Mouse (Mus musculus) embryonic facial prominence, embryonic 14.5 days (tissue): ENCODE measurements around the gene Ndufv2. TPM values are rescaled to one million over a fixed set of nuclear protein-coding genes. Genes with fewer than 3 reads are reported as not detected.
A peak's percentile ranks its signal among the peaks of the same experiment; 100 is the strongest.

Experiments
- ATAC-seq: fragments of 200-750 bp; cut with Nextera tagmentation; 2 replicates; pipeline ENCODE4 v1.8.0; 2017; ENCODE audit warnings: low read depth, moderate number of reproducible peaks, moderate TSS enrichment
- DNase-seq: peaks from one replicate; pipeline ENCODE4 v3.0.0-alpha.2; 2015; ENCODE audit warnings: low spot score
- H3K27ac ChIP-seq: fragments of 300-500 bp; sonication (generic); replicated peaks from 2 replicates; pipeline ENCODE4 v1.5.1; 2014; ENCODE audit warnings: low read depth, mild to moderate bottlenecking, low read length, moderate library complexity
- H3K27me3 ChIP-seq: fragments of 300-500 bp; sonication (generic); replicated peaks from 2 replicates; pipeline ENCODE4 v1.6.1; 2014; ENCODE audit warnings: low read length; ENCODE audit not compliant: control insufficient read depth, insufficient read depth
- H3K36me3 ChIP-seq: fragments of 300-500 bp; sonication (generic); 2 replicates; pipeline ENCODE4 v1.6.1; 2014; ENCODE audit warnings: low read length, mixed read lengths; ENCODE audit not compliant: control insufficient read depth, insufficient read depth
- H3K4me1 ChIP-seq: fragments of 300-500 bp; sonication (generic); 2 replicates; pipeline ENCODE4 v1.6.1; 2014; ENCODE audit warnings: antibody characterized with exemption, low read length; ENCODE audit not compliant: control insufficient read depth, insufficient read depth
- H3K4me2 ChIP-seq: fragments of 300-500 bp; sonication (generic); 2 replicates; pipeline ENCODE4 v1.6.1; 2014; ENCODE audit warnings: low read depth, mild to moderate bottlenecking, low read length, moderate library complexity, mixed read lengths
- H3K4me3 ChIP-seq: fragments of 300-500 bp; sonication (generic); 2 replicates; pipeline ENCODE4 v1.5.1; 2014; ENCODE audit warnings: low read depth, mild to moderate bottlenecking, low read length
- H3K9ac ChIP-seq: fragments of 300-500 bp; sonication (generic); 2 replicates; pipeline ENCODE4 v1.6.1; 2014; ENCODE audit warnings: low read depth, mild to moderate bottlenecking, low read length, moderate library complexity, mixed read lengths
- H3K9me3 ChIP-seq: fragments of 300-500 bp; sonication (generic); 2 replicates; pipeline ENCODE4 v1.6.1; 2016; ENCODE audit warnings: low read length; ENCODE audit not compliant: control insufficient read depth
- WGBS: fragments of 180-500 bp; shearing (Covaris S2); extraction: QIAGEN DNeasy Blood & Tissue Kit; methylation state at CpG from one replicate; pipeline ENCODE4 v1.1.7; 2014; 5-methylcytosine and 5-hydroxymethylcytosine counted together
- polyA plus RNA-seq: library from polyadenylated mRNA; unstranded; fragments of >200 nt; fragmentation: Nextera tagmentation; extraction: Ambion mirVana; gene quantifications from 2 replicates; pipeline ENCODE4 v1.2.1, GENCODE M21; 2014

Gene Ndufv2
- 338 and 361 TPM in 2 replicates for polyA plus RNA-seq

DNA sequence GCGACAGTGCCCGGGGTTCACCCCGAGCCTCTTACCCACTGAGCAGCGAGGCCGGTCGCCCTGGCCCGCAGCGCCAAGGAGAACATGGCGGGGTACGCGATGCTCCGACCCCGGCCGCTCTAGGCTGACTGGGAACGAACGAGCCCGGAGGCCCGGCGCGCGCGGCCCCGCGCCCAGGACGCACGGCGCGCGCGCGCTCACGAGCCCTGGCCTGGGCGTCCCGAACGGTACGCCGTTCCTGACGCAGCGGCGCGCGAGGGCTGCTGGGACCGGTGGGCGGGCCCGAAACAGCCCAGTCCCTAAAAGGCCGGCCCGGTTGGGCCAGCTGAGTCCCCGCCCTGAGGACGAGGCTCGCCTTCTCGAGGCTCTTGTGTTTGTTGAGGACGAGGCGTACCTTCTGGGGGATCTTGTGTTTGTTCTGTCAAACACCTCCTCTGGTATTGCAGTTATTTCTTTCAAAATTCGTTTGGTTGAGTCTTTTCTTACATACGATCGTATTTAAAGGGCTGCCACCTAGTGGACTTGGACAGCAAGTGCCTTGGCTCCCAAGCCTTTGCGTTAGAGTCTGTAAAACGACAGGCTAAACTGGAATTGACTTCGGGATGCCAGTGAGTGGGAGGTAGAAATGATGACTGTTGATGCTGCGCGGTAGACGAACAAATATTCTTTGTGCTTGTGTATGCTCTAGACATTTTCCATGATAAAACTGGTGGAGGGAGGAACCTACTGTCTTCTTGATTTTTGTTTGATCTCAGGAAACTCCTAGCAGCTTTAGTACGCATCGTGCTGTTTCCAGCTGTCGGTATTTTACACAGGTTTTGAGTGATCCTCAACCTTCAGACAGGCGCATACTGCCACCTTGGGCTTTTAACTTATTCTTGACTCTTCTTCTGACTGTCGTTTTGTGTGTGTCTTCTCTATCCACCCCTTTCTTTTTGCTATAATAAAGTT is at the start of gene Ndufv2:
Gene Ndufv2 (minus strand): TSS at position 180 of the 951 bp plus-strand sequence.
- DNase-seq (peak; percentile 99), ATAC-seq (peak; percentile 99)
- no peaks in the 10 kb centered on the region for H3K36me3 ChIP-seq
- no peaks in the 10 kb centered on the region for H3K9me3 ChIP-seq
- peak within 1 kb of the TSS; percentile 97 for H3K4me3 ChIP-seq
- H3K9ac ChIP-seq, result peak within 1 kb of the TSS; percentile 96
- under 1% methylated on average over 30 of the region's 67 CpGs for WGBS
- H3K4me2 ChIP-seq, result peak within 1 kb of the TSS; percentile 92
- peak within 1 kb of the TSS; percentile 94 for H3K27ac ChIP-seq
- no peaks in the 10 kb centered on the region for H3K27me3 ChIP-seq
- peaks cover 8% of the 10 kb centered on the region for H3K4me1 ChIP-seq

DNA sequence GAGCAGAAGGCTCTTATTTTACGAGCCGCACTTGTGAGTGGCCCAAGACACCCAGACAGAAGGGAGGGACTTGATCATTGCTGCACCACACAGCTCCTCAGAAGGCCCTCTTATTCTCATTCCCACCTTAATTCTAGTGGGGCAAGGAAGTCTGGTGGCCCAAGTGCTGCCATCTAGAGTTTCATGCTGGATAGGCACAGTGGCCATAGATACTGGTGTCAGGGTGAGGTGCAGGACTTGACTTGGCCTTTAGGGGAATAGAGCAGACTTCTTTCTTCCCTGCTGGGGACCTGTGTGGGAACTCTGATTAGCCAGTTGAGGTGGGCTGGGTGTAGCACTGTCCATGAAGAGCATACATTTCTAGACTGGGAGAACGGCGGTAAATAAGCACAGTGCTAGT is 29.9 kb upstream of the Ndufv2 start:
- Histone ChIP-seq H3K27me3 (no peaks in the 10 kb centered on the region), H3K4me3 (no peak overlapping the region), H3K4me1 (no peaks in the 10 kb centered on the region), H3K9ac (no peak overlapping the region), H3K9me3 (peaks cover 15% of the 10 kb centered on the region), H3K4me2 (no peak overlapping the region), H3K27ac (no peak overlapping the region), H3K36me3 (peaks cover 76% of the 10 kb centered on the region)
- 98% methylated on average over 4 of the region's 4 CpGs for whole genome bisulfite sequencing
- DNase-seq (no peak), ATAC-seq (no peak)

DNA sequence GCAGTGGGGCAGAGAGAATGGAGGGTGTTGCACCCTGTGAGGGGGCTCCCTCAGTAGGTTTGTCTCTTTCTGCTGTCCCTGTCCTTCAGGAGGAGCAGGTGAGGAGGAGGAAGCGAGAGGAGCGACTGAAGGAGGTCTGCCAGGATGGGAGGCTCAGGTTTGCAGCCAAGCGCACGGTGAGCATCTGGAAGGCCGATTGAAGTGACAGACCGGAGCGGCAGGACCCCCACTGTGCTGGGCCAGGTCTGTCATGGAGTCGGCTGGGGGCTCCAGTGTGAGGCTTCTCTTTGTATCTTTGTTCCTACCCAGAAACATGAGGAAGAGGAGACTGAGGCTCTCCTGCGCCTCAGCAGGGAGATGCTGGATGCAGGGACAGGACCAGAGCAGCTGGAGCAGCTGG is 29.0 kb upstream of the Ndufv2 start:
- no peaks in the 10 kb centered on the region for H3K27me3 ChIP-seq
- no peaks in the 10 kb centered on the region for H3K4me1 ChIP-seq
- H3K4me2 ChIP-seq, result no peak overlapping the region
- ATAC-seq, result no peak
- peaks cover 73% of the 10 kb centered on the region for H3K36me3 ChIP-seq
- no peak for DNase-seq
- 92% methylated on average over 9 of the region's 9 CpGs for WGBS
- no peak overlapping the region for H3K9ac ChIP-seq
- H3K9me3 ChIP-seq, result peaks cover 15% of the 10 kb centered on the region
- H3K4me3 ChIP-seq, result no peak overlapping the region
- no peak overlapping the region for H3K27ac ChIP-seq

DNA sequence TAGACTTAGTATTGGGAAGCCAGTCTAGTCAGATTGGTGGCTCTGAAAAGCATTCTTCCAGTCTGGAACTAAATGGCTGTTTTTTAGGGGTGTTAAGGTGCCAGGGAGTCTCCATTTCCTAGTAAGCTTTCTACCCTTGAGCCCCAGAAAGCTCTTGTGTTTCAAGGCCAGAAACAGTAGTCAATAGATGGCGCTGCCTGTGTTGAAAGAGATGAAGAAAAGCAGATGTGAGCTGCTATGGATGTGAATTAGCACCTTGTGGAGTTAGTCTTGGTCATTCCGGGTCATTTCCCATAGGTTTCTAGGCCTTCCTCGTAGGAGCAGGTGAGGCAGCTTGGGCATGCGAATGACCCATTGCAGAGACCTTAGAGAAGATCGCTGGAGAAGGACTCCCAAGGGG is 23.9 kb upstream of the Ndufv2 start:
- Histone ChIP-seq H3K27me3 (no peaks in the 10 kb centered on the region), H3K9me3 (no peaks in the 10 kb centered on the region), H3K27ac (no peak overlapping the region), H3K4me2 (peak overlapping the region; percentile 84; the same call in 1 of the 2 replicates), H3K9ac (no peak overlapping the region), H3K4me3 (no peak overlapping the region), H3K36me3 (peaks cover 25% of the 10 kb centered on the region), H3K4me1 (peaks cover 8% of the 10 kb centered on the region; the same call in 1 of the 2 replicates)
- ATAC-seq, result no peak
- no peak for DNase-seq
- 63% methylated on average over 5 of the region's 5 CpGs for WGBS

DNA sequence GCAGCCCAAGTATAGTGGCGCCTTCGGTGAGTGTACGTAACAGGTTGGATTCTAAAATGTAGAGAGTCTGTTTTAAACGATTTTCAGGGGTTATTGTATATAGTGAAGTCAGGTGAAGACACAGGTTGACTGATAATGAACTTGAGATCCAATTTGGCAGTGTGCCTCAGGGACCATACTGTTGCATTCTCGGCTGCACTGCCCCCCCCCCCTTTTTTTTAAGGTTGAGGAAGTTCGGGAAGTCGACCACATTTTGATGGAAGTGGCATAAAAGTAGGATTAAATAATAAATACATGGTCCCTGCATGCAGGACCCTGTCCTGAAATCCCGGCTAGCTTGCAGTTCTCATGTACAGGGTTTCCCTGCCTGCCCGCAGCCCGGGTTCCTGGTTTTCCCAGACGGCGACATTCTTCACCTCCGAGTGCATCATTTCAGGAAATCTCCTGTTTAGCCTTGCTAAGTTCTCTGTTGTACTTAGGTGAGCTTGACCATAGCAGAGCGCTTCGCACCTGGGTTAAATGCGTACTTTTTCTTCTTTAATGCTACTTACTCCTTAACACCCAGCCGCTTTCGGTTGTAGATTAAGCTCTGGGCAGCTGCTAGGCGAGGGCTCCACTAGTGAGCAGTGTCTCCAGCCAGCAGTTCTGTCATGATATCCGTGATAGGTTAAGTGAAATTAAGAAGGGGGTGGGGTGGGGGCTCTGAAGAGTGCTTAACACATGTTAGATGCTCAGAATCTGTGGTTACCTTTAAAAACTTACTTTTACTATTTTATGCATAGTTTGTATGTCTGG is 22.7 kb upstream of the Ndufv2 start:
- H3K4me2 ChIP-seq, result peak overlapping the region; percentile 84
- H3K27ac ChIP-seq, result peak overlapping the region; percentile 79
- ATAC-seq (peak; percentile 26; the same call in 1 of the 2 replicates), DNase-seq (peak; percentile 25)
- H3K9ac ChIP-seq, result peak overlapping the region; percentile 70
- 1% methylated on average over 19 of the region's 20 CpGs for WGBS
- no peaks in the 10 kb centered on the region for H3K27me3 ChIP-seq
- peak overlapping the region; percentile 69 for H3K4me3 ChIP-seq
- H3K9me3 ChIP-seq, result no peaks in the 10 kb centered on the region
- peaks cover 8% of the 10 kb centered on the region; the same call in 1 of the 2 replicates for H3K4me1 ChIP-seq
- H3K36me3 ChIP-seq, result peaks cover 29% of the 10 kb centered on the region

DNA sequence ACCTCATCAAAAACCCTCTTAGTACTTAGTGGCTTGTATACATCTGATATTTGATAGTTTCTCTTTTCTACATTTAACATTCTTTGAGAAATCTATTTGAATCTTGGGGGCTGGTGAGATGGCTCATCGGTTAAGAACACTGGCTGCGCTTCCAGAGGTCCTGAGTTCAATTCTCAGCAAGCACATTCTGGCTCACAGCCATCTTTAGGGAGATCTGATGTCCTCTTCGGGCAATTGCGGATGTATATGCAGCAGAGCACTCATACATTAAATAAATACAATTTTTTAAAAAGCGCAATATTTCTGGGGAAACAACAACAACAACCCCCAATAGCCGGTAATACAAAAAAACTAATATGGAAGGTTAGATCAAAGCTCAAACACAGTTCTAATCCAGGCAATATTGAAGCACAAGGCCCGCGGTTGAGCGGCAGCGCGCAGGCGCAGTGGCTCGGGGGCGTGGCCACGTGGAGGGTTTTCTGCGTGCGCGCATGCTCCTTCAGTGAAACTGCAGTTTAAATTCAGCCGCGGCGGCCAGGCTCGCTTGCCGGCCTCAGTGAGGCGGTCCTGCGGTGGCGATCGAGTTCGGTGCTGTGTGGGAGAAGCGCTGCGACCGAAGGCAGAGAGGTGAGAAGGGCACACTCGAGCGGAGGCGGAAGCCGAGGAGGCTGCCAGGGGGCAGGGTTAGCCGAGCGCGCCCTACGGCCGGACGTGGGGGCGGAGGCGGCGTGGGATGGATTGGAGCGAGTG is 21.9 kb upstream of the Ndufv2 start, which contains the start of gene Ddx11:
Gene Ddx11 (plus strand): TSS at position 455 of the 750 bp plus-strand sequence.
- peak within 1 kb of the TSS; percentile 79 for H3K27ac ChIP-seq

DNA sequence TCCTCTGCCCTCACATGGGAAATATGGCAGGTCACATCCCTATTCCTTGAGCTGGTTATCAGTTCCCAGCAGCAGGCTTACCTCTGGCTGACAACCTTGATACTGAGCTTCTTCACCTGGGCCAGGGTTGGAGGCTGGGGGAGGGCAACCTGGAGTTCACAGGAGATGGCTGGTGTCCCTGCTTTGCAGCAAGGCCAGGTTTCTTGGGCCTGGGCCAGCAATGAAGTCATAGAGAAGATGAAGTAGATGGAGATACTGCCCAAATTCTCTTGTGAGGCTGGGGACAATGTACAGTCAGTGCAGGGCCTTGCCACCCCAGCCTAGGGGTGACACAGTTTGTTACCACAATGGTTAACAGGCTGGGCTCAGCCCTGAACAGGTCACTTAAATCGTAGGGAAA is 19.3 kb upstream of the Ndufv2 start:
- Histone ChIP-seq H3K9ac (no peak overlapping the region), H3K4me1 (peaks cover 8% of the 10 kb centered on the region; the same call in 1 of the 2 replicates), H3K27me3 (no peaks in the 10 kb centered on the region), H3K4me3 (no peak overlapping the region), H3K4me2 (no peak overlapping the region), H3K36me3 (peaks cover 44% of the 10 kb centered on the region), H3K9me3 (no peaks in the 10 kb centered on the region), H3K27ac (no peak overlapping the region)
- no peak for ATAC-seq
- DNase-seq, result no peak
- 50% methylated on average over 1 of the region's 1 CpGs for WGBS

More for the DNA sequence above, 21.9 kb upstream of the Ndufv2 start, which contains the start of gene Ddx11:
- WGBS, result 5% methylated on average over 43 of the region's 45 CpGs
- Histone ChIP-seq H3K9me3 (no peaks in the 10 kb centered on the region), H3K4me2 (peak within 1 kb of the TSS; percentile 84), H3K4me3 (peak within 1 kb of the TSS; percentile 69), H3K36me3 (peaks cover 37% of the 10 kb centered on the region), H3K4me1 (peaks cover 8% of the 10 kb centered on the region; the same call in 1 of the 2 replicates), H3K9ac (peak within 1 kb of the TSS; percentile 70), H3K27me3 (no peaks in the 10 kb centered on the region)
- DNase-seq, result peak; percentile 94
- ATAC-seq, result peak; percentile 87

DNA sequence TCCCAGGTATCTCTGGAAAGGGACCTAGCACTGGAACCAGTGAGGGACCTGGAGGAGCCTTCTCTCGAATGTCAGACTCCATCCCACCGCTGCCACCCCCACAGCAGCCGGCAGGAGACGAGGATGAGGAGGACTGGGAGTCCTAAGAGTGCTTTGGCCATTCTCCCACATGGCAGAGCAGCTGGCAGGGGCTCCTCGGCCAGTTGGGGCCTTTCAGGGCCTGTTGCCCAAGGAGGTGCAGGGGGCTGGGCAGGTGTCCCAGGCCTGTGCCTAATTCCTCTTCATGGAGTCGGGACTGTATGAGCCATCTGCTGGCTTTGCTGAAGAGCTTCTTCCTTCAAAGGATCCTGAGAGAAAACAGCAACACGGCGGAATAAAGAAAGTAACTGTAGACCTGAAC is 17.6 kb upstream of the Ndufv2 start:
- 86% methylated on average over 8 of the region's 8 CpGs for WGBS
- Histone ChIP-seq H3K9me3 (no peaks in the 10 kb centered on the region), H3K9ac (no peak overlapping the region), H3K4me1 (peaks cover under 1% of the 10 kb centered on the region; the same call in 1 of the 2 replicates), H3K4me3 (no peak overlapping the region), H3K4me2 (no peak overlapping the region), H3K27ac (no peak overlapping the region), H3K27me3 (no peaks in the 10 kb centered on the region), H3K36me3 (peaks cover 61% of the 10 kb centered on the region)
- DNase-seq (no peak), ATAC-seq (no peak)
